Mouse (Mus musculus): ENCODE measurements around the gene E130218I03Rik.

The E130218I03Rik gene

DNA sequence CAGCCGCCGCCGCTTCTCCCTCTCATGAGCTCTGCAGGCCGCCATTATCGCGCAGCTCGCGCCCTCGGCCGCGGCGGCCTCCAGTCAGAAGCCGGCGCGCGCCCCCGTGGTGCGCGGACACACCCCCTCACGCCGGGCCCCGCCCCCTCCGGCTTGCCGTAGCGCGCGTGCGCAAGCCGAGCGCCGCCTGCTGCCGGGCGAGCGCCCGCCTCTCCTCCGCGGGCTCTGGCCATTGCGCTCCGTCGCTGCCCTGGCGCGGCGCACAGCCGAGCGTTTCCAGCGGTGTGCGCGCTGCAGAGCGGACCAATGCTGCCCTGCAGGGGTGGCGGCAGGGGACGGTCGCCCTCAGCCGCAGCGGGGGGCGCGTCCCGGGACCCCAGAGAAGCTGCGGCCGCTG, 43.7 kb downstream of the E130218I03Rik start:
- peak; percentile 95 to 96 for DNase-seq (ENCODE audit: low spot score in 2 of 2)

DNA sequence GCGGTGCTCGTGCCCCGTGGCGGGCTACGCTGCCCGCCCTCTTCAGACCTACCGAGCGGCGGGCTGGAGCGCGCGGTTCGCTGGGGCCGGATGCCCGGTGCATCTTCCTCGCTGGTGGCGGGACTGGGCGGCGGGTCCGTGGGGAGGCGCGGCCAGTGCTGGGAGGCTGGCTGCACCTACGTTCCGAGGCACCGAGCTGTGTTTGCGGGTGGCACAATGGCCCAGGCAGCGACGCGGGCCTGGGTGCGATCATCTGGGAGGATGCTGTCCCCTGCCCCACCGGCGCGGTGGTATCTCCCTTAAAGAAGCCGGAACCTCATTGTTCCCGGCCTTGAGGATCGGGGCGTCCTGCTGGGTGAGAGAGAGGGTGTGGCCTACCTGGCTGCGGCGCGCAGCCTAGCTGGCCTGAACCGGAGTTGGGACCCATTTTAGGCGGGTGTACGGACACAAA, 44.1 kb downstream of the E130218I03Rik start, which contains the start of gene Pdik1l:
Pdik1l (minus strand) TSS at position 321 of the 451 bp plus-strand sequence.
- peak; percentile 70 to 73 for DNase-seq (ENCODE audit: low spot score in 2 of 2)

DNA sequence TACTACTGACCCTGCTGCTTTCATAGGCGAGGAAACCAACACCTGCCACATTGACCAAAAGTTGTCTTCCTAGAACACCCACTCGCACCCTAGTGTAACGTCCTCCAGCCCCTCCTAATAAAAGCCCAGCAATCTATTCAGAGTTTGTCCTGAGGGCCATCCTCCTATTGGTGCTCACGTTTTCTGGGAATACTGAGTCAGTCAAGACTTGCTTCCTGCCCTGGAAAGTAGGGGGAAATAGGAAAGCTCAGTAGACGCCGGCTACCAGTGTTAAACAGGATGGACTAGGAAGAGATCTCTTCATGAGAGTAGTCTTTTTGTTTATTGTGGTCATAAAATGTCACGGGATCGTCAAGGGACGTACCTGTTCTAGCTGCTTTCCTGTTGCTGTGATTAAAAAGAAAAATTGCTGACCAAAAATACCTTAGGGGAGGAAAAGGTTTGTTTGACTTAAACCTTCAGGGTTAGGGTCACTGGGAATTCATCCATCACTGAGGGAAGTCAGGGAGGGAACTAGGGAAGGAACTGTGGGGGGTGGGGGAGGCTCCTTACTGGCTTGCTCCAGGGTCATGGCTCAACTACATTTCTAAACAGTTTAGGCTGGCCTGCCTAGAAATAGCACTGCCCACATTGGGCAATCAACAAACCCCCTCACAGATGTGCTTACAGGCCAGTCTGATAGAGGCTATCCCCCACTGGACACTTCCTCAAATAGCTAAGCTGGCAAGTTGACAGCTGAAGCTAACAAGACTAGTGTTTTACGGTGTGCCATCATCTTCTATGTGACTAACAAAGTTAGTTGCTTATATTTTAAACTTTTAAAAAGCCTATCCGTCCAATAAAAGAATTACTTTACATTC, 45.2 kb downstream of the E130218I03Rik start:
- no peak for DNase-seq (ENCODE audit: low spot score in 2 of 2)

DNA sequence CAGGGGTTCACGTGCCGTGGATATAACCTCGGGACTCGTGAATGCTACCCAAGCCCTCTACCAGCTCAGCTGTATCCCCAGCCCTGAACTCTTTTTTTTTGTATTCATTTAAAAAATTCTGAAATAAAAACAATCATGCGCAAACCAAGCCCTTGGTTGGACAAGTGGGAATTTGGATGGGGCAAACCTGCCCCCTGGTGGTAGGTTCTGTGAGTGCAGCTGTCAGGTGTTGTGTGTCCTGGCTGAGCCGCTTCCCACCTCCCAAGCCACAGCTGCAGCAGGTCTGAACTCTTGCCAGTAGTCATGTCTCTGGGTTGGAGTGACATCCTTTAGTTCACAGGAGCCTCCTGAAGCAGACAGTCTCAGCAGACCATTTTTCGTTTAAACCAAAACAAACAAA, 48.6 kb downstream of the E130218I03Rik start:
- DNase-seq (ENCODE audit: low spot score in 2 of 2), result peak; percentile 58 to 70

DNA sequence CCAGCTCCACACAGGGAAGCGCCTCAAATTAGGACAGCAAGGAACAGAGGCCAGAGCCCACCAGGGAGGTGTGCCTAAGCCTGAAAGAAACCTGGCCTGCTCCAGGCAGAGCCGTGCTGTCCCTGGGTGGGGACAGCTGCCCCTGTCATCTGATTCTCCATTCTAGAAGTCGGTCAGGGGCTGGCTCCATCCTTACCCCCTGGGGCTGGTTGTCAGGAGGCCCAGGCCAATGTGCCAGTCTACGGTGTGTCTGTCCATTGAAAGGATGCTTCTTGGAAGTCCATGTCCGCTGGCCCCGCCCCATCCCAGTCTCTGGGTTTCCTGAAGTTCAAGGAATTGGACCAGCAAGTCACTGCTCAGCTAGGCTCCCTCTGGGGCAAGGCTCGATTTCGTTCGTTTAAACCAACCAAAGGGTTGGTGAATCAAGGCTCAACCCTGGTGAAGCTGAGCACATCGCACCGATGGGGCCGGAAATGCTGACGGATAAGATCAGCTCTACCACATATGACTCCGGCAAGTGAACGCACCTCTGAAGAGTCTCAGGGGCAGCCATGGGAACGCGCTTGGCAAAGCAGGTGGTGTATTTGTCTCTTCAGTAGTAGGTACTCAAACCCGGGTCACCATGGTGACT, 49.7 kb downstream of the E130218I03Rik start:
- no peak for DNase-seq (ENCODE audit: low spot score in 2 of 2)

DNA sequence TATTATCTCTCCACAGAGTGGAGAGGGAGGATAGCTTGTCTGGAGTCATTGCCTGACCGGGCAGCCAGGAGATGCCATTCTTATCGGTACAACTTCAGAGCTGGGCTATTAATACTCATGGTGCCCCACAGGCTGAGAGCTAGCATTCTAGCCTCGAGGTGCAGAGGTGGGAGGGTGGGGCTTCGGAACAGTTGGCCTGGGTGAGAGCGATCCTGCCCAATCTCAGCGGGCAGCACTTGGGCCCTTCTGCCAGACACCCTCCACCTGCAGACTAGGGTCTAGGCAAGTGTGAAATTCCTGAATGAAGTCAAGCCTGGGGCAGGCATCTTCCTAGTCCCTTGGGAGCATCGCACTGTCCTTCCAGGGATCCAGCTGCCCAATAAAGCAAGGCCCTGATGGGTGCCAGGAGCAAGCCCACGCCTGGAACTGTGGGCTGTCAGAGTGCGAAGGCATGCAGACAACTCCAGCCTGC, 50.3 kb downstream of the E130218I03Rik start:
- DNase-seq (ENCODE audit: low spot score in 2 of 2), result no peak

All from frontal cortex, postnatal 36 days (tissue).